Mouse (Mus musculus) kidney, postnatal 25 days (tissue): Measurements from ENCODE around the gene Cherp.

Source experiments
- DNase-seq, 2 experiments: peaks; one replicate each; pipeline ENCODE4 v3.0.0; 2021; ENCODE audit warnings: mixed read lengths in 2 of 2

Cherp gene

GRCm38 (mm10) chr8:72474826-72475546 lies at the start of gene Cherp:
Gene Cherp (minus strand): TSS chr8:72475226.
- peak; percentile 96 to 99 for DNase-seq

GRCm38 (mm10) chr8:72521888-72522287 lies 46.9 kb upstream of the Cherp start:
- no peak for DNase-seq

GRCm38 (mm10) chr8:72517421-72517988 lies 42.5 kb upstream of the Cherp start:
- DNase-seq, result no peak

GRCm38 (mm10) chr8:72513158-72513557 lies 38.1 kb upstream of the Cherp start:
- no peak for DNase-seq

GRCm38 (mm10) chr8:72512648-72513047 lies 37.6 kb upstream of the Cherp start:
- DNase-seq, result no peak

GRCm38 (mm10) chr8:72507505-72507904 lies 32.5 kb upstream of the Cherp start:
- no peak for DNase-seq

- no peak for DNase-seq
Observed at GRCm38 (mm10) chr8:72504637-72505314, 29.8 kb upstream of the Cherp start.

GRCm38 (mm10) chr8:72504137-72504536 lies 29.1 kb upstream of the Cherp start:
- no peak for DNase-seq

- DNase-seq, result no peak
Observed at GRCm38 (mm10) chr8:72500521-72500931, 25.5 kb upstream of the Cherp start.

GRCm38 (mm10) chr8:72499521-72500284 lies 24.7 kb upstream of the Cherp start:
- DNase-seq, result no peak

GRCm38 (mm10) chr8:72498527-72498926 lies 23.5 kb upstream of the Cherp start:
- DNase-seq, result no peak

GRCm38 (mm10) chr8:72497911-72498310 lies 22.9 kb upstream of the Cherp start:
- no peak for DNase-seq

- no peak for DNase-seq
Observed at GRCm38 (mm10) chr8:72496217-72496616, 21.2 kb upstream of the Cherp start.

GRCm38 (mm10) chr8:72495411-72496111 lies 20.5 kb upstream of the Cherp start:
- DNase-seq, result peak in 1 of 2 experiments; percentile 47

- no peak for DNase-seq
Observed at GRCm38 (mm10) chr8:72493381-72493780, 18.4 kb upstream of the Cherp start.

- peak; percentile 99 to 100 for DNase-seq
Observed at GRCm38 (mm10) chr8:72492622-72493081, 17.6 kb upstream of the Cherp start.

- DNase-seq, result peak; percentile 20 to 51
Observed at GRCm38 (mm10) chr8:72491680-72492621, 16.9 kb upstream of the Cherp start, which contains the start of gene Slc35e1. Gene Slc35e1 (minus strand): TSS chr8:72492614.

- DNase-seq, result peak in 1 of 2 experiments; percentile 36
Observed at GRCm38 (mm10) chr8:72491017-72491416, 16.0 kb upstream of the Cherp start.

- DNase-seq, result no peak
Observed at GRCm38 (mm10) chr8:72487014-72487413, 12.0 kb upstream of the Cherp start.

GRCm38 (mm10) chr8:72485456-72486199 lies 10.6 kb upstream of the Cherp start:
- DNase-seq, result peak; percentile 62 to 63
